Mouse (Mus musculus) G1E-ER4 (cell line): ENCODE measurements around the gene Mettl1. TPM values are rescaled to one million over a fixed set of nuclear protein-coding genes. Genes with fewer than 3 reads are reported as not detected.

Experiments
- GATA1 ChIP-seq: IDR thresholded peaks from one replicate; pipeline ENCODE4 v1.8.0; 2012; ENCODE audit warnings: low read length, inconsistent platforms
- polyA plus RNA-seq: library from polyadenylated mRNA; stranded (reverse); fragments of >175 nt; gene quantifications from 2 replicates; pipeline ENCODE4 v1.2.3, GENCODE M21; 2012

The Mettl1 gene
- polyA plus RNA-seq, 1 experiment: 17.5 TPM

GRCm38 (mm10) chr10:127076082-127076481 is 34.9 kb downstream of the Mettl1 start:
- no peak for TF ChIP-seq GATA1

- no peak for TF ChIP-seq GATA1
These were observed 36.3 kb downstream of the Mettl1 start for GRCm38 (mm10) chr10:127077515-127077914.

- no peak for TF ChIP-seq GATA1
These were observed 36.9 kb downstream of the Mettl1 start for GRCm38 (mm10) chr10:127078001-127078676.

GRCm38 (mm10) chr10:127078677-127079575 is 37.7 kb downstream of the Mettl1 start:
- no peak for TF ChIP-seq GATA1

- TF ChIP-seq GATA1: no peak
These were observed 38.6 kb downstream of the Mettl1 start for GRCm38 (mm10) chr10:127079665-127080391.

GRCm38 (mm10) chr10:127080901-127081780 is 39.9 kb downstream of the Mettl1 start:
- TF ChIP-seq GATA1: no peak

GRCm38 (mm10) chr10:127081996-127082620 is 40.9 kb downstream of the Mettl1 start:
- TF ChIP-seq GATA1: no peak

GRCm38 (mm10) chr10:127083292-127083914 is 42.2 kb downstream of the Mettl1 start:
- no peak for TF ChIP-seq GATA1

GRCm38 (mm10) chr10:127083915-127084306 is 42.7 kb downstream of the Mettl1 start:
- TF ChIP-seq GATA1: no peak

GRCm38 (mm10) chr10:127085052-127085451 is 43.8 kb downstream of the Mettl1 start:
- TF ChIP-seq GATA1: no peak

- TF ChIP-seq GATA1: no peak
These were observed 44.4 kb downstream of the Mettl1 start for GRCm38 (mm10) chr10:127085633-127086032.

GRCm38 (mm10) chr10:127090560-127091411 is 49.6 kb downstream of the Mettl1 start:
- TF ChIP-seq GATA1: no peak
